Mouse (Mus musculus): ENCODE results near the gene Btn2a2.

DNA sequence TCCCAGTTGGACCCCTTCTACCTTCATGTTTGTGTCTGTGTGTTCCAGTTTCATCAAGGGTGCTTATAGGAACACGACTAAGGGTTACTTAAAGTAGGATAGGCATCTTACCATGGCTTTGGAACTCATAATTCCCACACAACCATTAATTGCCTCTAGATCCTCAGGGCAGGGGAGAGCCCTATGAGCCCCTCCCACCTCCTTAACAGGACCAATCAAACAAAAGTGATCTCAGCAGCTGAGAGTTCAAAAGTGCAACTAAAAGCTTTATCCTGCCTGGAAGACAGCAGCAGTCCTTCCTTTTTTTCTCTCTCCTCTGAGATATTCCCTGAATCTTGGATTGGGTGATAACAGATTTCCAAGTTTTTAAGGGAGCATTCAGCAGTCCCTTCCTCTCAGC lies 21.5 kb upstream of the Btn2a2 start:
- TF ChIP-seq POLR2A (IDR thresholded peaks at IDR 0.05; ENCODE audit: low read depth, low read length) (no peak), CTCF (conservative IDR thresholded peaks at IDR 0.05; ENCODE audit: insufficient read depth, insufficient read length, low read depth, low read length) (no peak)
